Mouse (Mus musculus): ENCODE results near the gene Olfr1111. TPM values are rescaled to one million over a fixed set of nuclear protein-coding genes. Genes with fewer than 3 reads are reported as not detected.
"Not testable (repeated sequence)": the region's sequence is repeated elsewhere in the genome, so short reads cannot be mapped to it uniquely, and the experiment has no call there.

The Olfr1111 gene
- not detected in 2 replicates for polyA plus RNA-seq (2015; fragmentation: Nextera tagmentation; extraction: Ambion mirVana)

- Histone ChIP-seq H3K9ac (no peak within 1 kb of the TSS), H3K27me3 (no peaks in the 10 kb centered on the region), H3K27ac (no peak within 1 kb of the TSS), H3K4me3 (no peak within 1 kb of the TSS), H3K9me3 (no peaks in the 10 kb centered on the region), H3K4me1 (replicated peaks) (no peaks in the 10 kb centered on the region), H3K36me3 (no peaks in the 10 kb centered on the region), H3K4me2 (no peak within 1 kb of the TSS)
- no peak for ATAC-seq (ENCODE audit: low FRiP score)
Observed at GRCm38 (mm10) chr2:87152524-87152923, at the start of gene Olfr1111. Olfr1111 (minus strand) TSS chr2:87152624.

GRCm38 (mm10) chr2:87187498-87187897 is 35.1 kb upstream of the Olfr1111 start, which contains the start of gene Olfr1112:
Olfr1112 (plus strand) TSS chr2:87187798.
- WGBS: 87% methylated on average over 1 of the region's 1 CpGs

GRCm38 (mm10) chr2:87167731-87168130 is 15.3 kb upstream of the Olfr1111 start:
- not testable (repeated sequence) for H3K4me1 ChIP-seq (replicated peaks); ATAC-seq (ENCODE audit: low FRiP score); H3K9me3 ChIP-seq; H3K4me3 ChIP-seq; H3K27ac ChIP-seq; H3K27me3 ChIP-seq; H3K9ac ChIP-seq; H3K4me2 ChIP-seq; H3K36me3 ChIP-seq
- WGBS: 88% methylated on average over 2 of the region's 2 CpGs

More at GRCm38 (mm10) chr2:87187498-87187897, 35.1 kb upstream of the Olfr1111 start, which contains the start of gene Olfr1112:
- Histone ChIP-seq H3K4me2 (no peak within 1 kb of the TSS), H3K27me3 (no peaks in the 10 kb centered on the region), H3K4me3 (no peak within 1 kb of the TSS), H3K4me1 (replicated peaks) (no peaks in the 10 kb centered on the region), H3K9me3 (no peaks in the 10 kb centered on the region), H3K36me3 (no peaks in the 10 kb centered on the region), H3K9ac (no peak within 1 kb of the TSS), H3K27ac (no peak within 1 kb of the TSS)
- no peak for ATAC-seq (ENCODE audit: low FRiP score)

- H3K27me3 ChIP-seq: no peaks in the 10 kb centered on the region
- ATAC-seq (ENCODE audit: low FRiP score): no peak
- H3K27ac ChIP-seq: no peak within 1 kb of the TSS
- H3K9ac ChIP-seq: no peak within 1 kb of the TSS
- no peaks in the 10 kb centered on the region for H3K9me3 ChIP-seq
- H3K4me3 ChIP-seq: no peak within 1 kb of the TSS
- 92% methylated on average over 1 of the region's 1 CpGs for WGBS
- H3K4me1 ChIP-seq (replicated peaks): no peaks in the 10 kb centered on the region
- H3K4me2 ChIP-seq: no peak within 1 kb of the TSS
- H3K36me3 ChIP-seq: no peaks in the 10 kb centered on the region
Observed at GRCm38 (mm10) chr2:87140200-87140599, 12.2 kb downstream of the Olfr1111 start, which contains the start of gene Olfr1110. Olfr1110 (minus strand) TSS chr2:87140300.

GRCm38 (mm10) chr2:87114467-87114866 is 38.0 kb downstream of the Olfr1111 start, which contains the start of gene Olfr259:
Olfr259 (minus strand) TSS chr2:87114567.
- H3K9me3 ChIP-seq: no peaks in the 10 kb centered on the region
- H3K4me1 ChIP-seq (replicated peaks): no peaks in the 10 kb centered on the region
- H3K27ac ChIP-seq: no peak within 1 kb of the TSS
- no peak within 1 kb of the TSS for H3K4me2 ChIP-seq
- H3K4me3 ChIP-seq: no peak within 1 kb of the TSS
- H3K27me3 ChIP-seq: no peaks in the 10 kb centered on the region
- H3K36me3 ChIP-seq: no peaks in the 10 kb centered on the region
- no peak for ATAC-seq (ENCODE audit: low FRiP score)
- H3K9ac ChIP-seq: no peak within 1 kb of the TSS

Other genes with a start within 250 kb of the Olfr1111 start
- gene Olfr1098, start 228.1 kb downstream of the Olfr1111 start, polyA plus RNA-seq (2015; fragmentation: Nextera tagmentation; extraction: Ambion mirVana): not detected in 2 replicates
- not detected in 2 replicates for gene Olfr1099, start 191.9 kb downstream of the Olfr1111 start, polyA plus RNA-seq (2015; fragmentation: Nextera tagmentation; extraction: Ambion mirVana)
- gene Olfr1100, start 172.7 kb downstream of the Olfr1111 start, polyA plus RNA-seq (2015; fragmentation: Nextera tagmentation; extraction: Ambion mirVana): not detected in 2 replicates
- not detected in 2 replicates for gene Olfr1101, start 161.4 kb downstream of the Olfr1111 start, polyA plus RNA-seq (2015; fragmentation: Nextera tagmentation; extraction: Ambion mirVana)
- gene Olfr1102, start 154.2 kb downstream of the Olfr1111 start, polyA plus RNA-seq (2015; fragmentation: Nextera tagmentation; extraction: Ambion mirVana): not detected in 2 replicates
- not detected in 2 replicates for gene Olfr1104, start 125.5 kb downstream of the Olfr1111 start, polyA plus RNA-seq (2015; fragmentation: Nextera tagmentation; extraction: Ambion mirVana)
- gene Olfr1105, start 116.1 kb downstream of the Olfr1111 start, polyA plus RNA-seq (2015; fragmentation: Nextera tagmentation; extraction: Ambion mirVana): not detected in 2 replicates
- gene Olfr1106, start 100.4 kb downstream of the Olfr1111 start, polyA plus RNA-seq (2015; fragmentation: Nextera tagmentation; extraction: Ambion mirVana): not detected in 2 replicates
- not detected in 2 replicates for gene Olfr1107, start 76.8 kb downstream of the Olfr1111 start, polyA plus RNA-seq (2015; fragmentation: Nextera tagmentation; extraction: Ambion mirVana)
- gene Olfr1109, start 56.6 kb downstream of the Olfr1111 start, polyA plus RNA-seq (2015; fragmentation: Nextera tagmentation; extraction: Ambion mirVana): not detected in 2 replicates
- gene Olfr259, start 38.1 kb downstream of the Olfr1111 start, polyA plus RNA-seq (2015; fragmentation: Nextera tagmentation; extraction: Ambion mirVana): not detected in 2 replicates
- gene Olfr1110, start 12.3 kb downstream of the Olfr1111 start, polyA plus RNA-seq (2015; fragmentation: Nextera tagmentation; extraction: Ambion mirVana): not detected in 2 replicates
- gene Olfr1112, start 35.2 kb upstream of the Olfr1111 start, polyA plus RNA-seq (2015; fragmentation: Nextera tagmentation; extraction: Ambion mirVana): not detected in 2 replicates
- gene Olfr1113, start 56.3 kb upstream of the Olfr1111 start, polyA plus RNA-seq (2015; fragmentation: Nextera tagmentation; extraction: Ambion mirVana): not detected in 2 replicates
- gene Olfr1115, start 95.4 kb upstream of the Olfr1111 start, polyA plus RNA-seq (2015; fragmentation: Nextera tagmentation; extraction: Ambion mirVana): not detected in 2 replicates
- not detected in 2 replicates for gene Olfr1116, start 114.9 kb upstream of the Olfr1111 start, polyA plus RNA-seq (2015; fragmentation: Nextera tagmentation; extraction: Ambion mirVana)
- gene Olfr1118, start 155.0 kb upstream of the Olfr1111 start, polyA plus RNA-seq (2015; fragmentation: Nextera tagmentation; extraction: Ambion mirVana): not detected in 2 replicates
- not detected in 2 replicates for gene Olfr1120, start 202.2 kb upstream of the Olfr1111 start, polyA plus RNA-seq (2015; fragmentation: Nextera tagmentation; extraction: Ambion mirVana)
- not detected in 2 replicates for gene Olfr1121, start 217.3 kb upstream of the Olfr1111 start, polyA plus RNA-seq (2015; fragmentation: Nextera tagmentation; extraction: Ambion mirVana)
- not detected in 2 replicates for gene Olfr1122, start 233.2 kb upstream of the Olfr1111 start, polyA plus RNA-seq (2015; fragmentation: Nextera tagmentation; extraction: Ambion mirVana)

Measured in hindbrain, embryonic 13.5 days (tissue).